Mouse (Mus musculus): Measurements from ENCODE around the gene Fto.

DNA sequence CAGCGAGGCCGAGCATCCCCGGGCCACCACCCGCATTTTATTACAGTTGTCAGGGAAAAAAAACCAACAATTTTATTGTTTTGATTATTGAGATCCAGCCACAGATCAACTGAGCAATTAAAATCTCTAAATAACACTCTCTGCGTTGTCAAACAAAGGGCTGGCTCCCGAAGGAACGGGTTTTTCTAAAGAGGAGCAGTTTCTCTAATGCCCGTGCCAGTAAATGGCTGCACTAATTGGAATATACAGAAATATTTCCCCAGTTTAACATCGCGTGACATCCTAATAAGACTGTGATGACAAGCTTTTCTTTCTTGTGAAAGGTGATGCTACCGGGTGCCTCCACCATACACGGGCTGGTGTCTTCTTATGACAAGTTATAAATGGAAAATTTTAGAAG lies 324.9 kb downstream of the Fto start:
- TF ChIP-seq POLR2A (IDR thresholded peaks at IDR 0.05; ENCODE audit: borderline replicate concordance, insufficient read depth, low read length) = no peak
- no peak for TF ChIP-seq CTCF (IDR thresholded peaks at IDR 0.05; ENCODE audit: borderline replicate concordance, insufficient read depth, low read depth, low read length)
